Mouse (Mus musculus): ENCODE data around the gene Crim1.

DNA sequence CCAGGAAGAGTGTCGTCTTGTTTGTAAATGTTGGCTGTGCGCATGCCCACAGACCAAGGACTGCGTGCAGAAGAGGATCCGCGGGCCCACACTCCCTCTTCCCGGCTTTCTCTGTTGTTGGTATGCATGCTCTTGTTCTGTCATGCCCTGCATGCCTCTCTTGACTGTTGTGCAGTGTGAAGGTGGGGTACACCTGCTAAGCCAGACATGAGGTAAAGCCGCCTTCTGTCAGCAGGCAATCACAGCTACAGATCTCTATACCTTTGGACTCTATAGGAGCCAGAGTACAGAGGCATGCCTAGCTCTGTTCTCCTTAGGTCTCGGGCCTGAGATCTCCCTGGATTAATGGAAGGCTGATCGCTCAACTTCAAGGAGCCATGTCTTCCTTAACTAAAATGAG, 55.7 kb downstream of the Crim1 start:
- TF ChIP-seq CTCF (conservative IDR thresholded peaks at IDR 0.05 in 1 of 2, IDR thresholded peaks at IDR 0.05 in 1 of 2; ENCODE audit: low read depth in 2 of 2, low read length in 2 of 2) = no peak
- no peak for TF ChIP-seq POLR2A (IDR thresholded peaks at IDR 0.05; ENCODE audit: low read depth, low read length)
- TF ChIP-seq RAD21 (IDR thresholded peaks at IDR 0.05; ENCODE audit: low read depth, low read length) = no peak

Data from CH12.LX (cell line).